Mouse (Mus musculus): Measurements from ENCODE around the gene Qdpr. TPM values are rescaled to one million over a fixed set of nuclear protein-coding genes. Genes with fewer than 3 reads are reported as not detected.
"Not testable (repeated sequence)": the region's sequence is repeated elsewhere in the genome, so short reads cannot be mapped to it uniquely, and the experiment has no call there.

Gene Qdpr
- total RNA-seq, 2 experiments from 2014 or later = 110 to 138 TPM

DNA sequence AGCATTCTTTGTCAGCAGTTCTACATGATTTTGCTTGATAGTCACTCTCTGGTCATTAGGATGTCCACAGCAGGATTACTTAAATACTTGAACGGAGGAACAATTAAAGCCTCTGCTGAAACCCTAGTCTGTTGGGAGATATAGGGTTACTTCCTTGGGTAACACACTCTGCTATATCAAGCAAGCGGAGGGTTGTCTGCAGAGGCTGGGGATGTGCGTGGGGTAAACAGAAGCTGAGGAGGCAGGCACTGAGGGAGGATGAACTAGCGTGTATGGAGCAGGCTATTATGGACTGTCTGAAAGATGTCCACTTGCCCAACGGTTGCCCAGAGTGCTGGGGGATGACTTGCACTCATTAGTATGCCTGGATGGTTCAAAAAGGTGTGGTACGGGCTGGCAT, 3.4 kb upstream of the Qdpr start, which contains the start of gene Clrn2:
Clrn2 (plus strand) TSS at position 301 of the 400 bp plus-strand sequence.
- DNase-seq = no peak

DNA sequence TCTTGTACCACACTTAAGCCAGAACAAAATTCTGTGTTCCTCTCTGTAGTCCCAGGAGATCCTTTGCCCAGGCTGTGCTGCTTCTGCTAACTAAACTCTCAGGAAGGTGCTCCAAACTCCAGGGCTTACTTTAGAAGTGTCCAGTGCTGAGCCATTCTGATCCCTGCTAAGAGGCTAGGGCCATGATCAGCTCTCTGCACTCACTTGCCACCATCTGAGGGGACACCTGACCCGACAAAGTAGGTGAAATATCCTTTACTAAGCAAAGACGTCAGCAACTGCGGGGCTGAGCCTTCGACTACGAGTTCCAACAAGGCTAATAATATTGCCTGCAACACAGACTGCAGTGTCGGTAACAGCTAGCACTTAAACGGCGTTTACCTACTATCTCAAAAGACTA, 830 bp downstream of the Qdpr start:
- DNase-seq = no peak

- DNase-seq = no peak
These were observed 1.4 kb downstream of the Qdpr start for GRCm38 (mm10) chr5:45448676-45449075.

DNA sequence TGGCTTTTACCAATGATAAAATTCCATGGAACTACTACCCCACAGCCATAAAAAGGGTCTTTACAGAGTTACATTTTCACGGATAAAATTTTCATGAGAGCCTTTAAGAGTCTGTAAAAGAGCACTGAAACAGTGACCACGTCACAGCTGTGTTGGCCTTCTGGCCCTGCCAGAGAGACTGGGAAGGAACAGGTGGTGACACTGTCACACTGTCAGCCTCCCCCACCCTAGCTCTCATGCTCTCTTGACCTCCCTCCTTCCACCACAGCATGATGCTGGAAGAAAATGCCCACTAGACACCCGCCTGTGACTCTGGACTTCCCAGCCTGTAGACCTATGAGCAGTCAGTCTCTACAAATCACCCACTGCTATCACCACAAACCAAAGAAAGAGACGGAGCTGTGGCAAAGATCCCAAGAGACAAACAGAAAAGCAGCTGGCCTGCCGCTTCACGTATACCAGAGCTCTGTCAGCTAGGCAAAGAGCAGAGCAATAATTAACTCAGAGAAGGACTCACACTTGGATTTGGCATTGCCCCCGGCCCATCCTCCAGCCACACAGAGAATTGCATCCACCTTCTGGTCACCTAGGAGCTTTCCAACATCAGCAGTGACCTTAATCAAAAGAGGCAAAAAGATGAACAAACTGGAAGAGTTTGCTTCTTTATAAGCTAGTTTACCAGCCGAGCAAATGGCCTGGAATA, 5.8 kb downstream of the Qdpr start:
- DNase-seq = no peak

- DNase-seq = no peak
These were observed 8.3 kb downstream of the Qdpr start for GRCm38 (mm10) chr5:45441745-45442144.

GRCm38 (mm10) chr5:45441124-45441523, 8.9 kb downstream of the Qdpr start:
- peak in 1 of 2 experiments; percentile 40 for DNase-seq

DNA sequence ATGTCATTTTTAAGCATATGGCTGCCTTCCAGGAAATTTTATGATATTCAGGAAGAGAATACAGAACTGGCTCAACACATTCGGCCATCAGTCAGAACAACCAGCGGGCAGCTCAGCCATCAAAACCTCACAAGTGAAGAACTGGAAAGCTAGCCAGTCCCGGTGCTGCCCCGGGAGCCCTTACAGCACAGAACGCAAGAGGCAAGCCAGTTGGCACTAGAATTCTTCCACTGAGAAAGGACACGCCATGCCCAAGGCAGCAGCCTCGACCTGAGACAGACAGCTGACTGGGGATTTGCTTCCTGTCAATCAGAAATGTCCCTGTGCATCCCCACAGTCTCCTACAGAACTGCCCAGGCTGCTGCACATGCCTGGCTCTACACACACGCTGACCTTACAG, 11.7 kb downstream of the Qdpr start:
- DNase-seq = no peak

- DNase-seq = no peak
These were observed 12.2 kb downstream of the Qdpr start for GRCm38 (mm10) chr5:45437826-45438225.

DNA sequence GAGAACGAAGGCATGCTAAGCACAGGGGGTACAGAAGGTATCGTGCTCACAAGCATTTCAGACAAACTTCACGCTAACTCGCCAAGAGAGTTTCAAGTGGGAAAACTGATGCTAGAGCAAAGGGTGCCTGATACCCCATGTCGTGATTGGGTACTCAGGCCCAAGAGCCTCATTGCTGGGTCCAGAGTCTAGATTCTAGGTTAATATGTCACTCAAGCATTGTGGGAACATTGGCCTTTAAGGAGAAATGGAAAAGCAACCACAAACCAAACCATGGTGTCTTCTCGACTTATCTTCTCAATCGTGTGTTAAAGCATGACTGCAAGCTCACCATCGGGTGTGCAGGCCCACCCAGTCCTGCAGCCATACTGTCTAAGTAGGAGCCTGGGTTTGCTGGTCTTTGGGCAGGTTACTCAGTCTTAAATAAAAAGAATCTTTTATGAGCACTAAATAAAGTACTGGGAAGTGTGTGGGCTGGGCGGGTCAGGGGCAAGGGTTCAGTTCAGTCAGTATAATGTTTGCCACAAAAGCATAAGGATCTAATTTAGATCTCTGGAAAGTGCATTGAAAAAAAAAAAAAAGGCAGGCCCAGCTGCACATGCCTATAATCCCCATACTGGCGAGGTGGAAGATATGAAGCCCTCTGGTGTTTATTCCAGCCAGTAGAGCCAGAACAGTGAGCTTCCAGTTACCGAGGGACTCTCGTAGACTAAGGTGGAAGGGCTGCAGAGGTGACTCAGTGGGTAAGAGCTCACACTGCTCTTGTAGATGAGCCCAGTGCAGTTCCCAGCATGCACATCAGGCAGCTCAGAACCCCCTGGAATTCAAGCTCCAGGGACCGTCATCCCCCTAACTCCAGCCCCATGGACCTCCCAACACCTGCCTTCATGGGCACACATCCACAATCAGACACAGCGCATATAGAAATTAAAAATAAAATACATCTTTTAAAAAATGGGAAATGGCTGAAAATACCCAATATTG, 13.8 kb downstream of the Qdpr start:
- no peak for DNase-seq

GRCm38 (mm10) chr5:45427891-45428290, 22.1 kb downstream of the Qdpr start:
- DNase-seq = no peak

DNA sequence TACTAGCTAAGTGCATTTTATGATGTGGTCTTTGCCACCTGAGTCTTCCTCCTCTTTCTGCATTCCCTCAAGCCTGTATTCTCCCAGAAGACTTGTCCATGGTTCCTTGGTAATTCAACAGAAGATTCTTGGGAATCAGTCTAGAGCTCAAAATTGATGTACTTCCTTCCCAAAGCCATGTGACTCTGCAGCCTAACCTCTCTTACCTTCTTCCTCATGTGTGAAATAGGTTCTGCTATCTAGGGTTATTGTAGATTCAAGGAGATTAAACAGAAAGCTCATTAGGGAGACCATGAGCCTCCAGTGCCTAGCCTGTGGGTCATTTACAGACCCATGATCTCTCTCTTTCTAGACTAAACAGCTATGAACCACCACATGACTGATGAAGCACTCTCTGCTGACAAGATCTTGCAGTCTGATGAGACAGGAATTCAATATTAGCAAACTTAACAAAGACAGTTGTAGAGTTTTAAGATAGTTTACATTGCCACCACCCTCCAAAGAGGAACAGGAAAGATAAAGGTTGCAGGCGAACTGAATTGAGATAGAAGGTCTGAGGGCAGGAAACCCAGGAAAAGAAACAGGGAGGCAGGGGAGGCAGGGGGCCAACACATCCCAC, 23.5 kb downstream of the Qdpr start:
- no peak for DNase-seq

- not testable (repeated sequence) for DNase-seq
These were observed 24.3 kb downstream of the Qdpr start for GRCm38 (mm10) chr5:45425771-45426170.

- peak; percentile 56 to 67 for DNase-seq
These were observed 25.8 kb downstream of the Qdpr start for GRCm38 (mm10) chr5:45424021-45424886.

DNA sequence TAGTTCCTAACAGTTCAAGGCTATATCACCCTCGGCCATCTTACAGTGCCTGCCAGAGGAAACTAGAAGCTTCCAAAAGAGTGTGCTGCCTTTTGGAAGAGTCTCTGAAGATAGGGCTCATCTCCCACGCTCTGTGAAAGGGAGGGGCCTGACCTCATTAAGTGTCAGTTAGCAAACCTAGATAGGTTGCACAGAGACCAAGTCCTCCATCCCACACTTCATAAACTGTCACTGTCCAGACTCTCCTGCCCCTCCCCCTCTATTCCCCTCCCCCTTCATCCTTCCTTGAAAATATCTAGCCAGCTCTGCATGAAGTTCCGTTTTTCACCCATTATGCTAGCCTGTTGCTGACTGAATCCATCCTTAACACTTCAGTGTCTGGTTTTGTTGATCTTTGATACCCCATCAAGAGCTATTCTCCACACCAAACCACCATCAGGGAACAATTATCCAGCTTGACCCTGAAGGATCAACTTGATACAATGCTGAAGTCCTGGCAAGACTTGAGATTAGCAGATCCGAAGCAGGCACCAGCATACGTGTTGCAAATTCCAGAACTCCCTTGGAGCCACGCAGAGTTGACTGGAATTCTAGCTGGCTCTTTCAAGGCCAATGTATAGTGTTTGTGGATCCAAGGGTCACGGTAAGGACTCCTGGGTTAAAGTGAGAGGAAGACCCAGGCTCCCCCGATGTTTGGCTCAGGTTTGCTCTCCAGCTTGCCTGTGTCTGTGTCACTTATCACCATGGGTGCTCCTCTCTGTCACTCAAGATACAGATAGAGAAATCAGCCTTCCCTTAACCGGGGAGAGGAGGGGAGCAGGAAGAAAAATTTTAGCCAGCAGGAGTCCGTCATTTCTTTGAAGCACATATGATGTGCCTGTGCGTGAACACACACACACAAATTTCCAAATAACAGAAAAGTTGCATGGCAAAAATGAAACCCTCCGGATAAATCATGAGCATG, 27.9 kb downstream of the Qdpr start:
- DNase-seq = no peak

DNA sequence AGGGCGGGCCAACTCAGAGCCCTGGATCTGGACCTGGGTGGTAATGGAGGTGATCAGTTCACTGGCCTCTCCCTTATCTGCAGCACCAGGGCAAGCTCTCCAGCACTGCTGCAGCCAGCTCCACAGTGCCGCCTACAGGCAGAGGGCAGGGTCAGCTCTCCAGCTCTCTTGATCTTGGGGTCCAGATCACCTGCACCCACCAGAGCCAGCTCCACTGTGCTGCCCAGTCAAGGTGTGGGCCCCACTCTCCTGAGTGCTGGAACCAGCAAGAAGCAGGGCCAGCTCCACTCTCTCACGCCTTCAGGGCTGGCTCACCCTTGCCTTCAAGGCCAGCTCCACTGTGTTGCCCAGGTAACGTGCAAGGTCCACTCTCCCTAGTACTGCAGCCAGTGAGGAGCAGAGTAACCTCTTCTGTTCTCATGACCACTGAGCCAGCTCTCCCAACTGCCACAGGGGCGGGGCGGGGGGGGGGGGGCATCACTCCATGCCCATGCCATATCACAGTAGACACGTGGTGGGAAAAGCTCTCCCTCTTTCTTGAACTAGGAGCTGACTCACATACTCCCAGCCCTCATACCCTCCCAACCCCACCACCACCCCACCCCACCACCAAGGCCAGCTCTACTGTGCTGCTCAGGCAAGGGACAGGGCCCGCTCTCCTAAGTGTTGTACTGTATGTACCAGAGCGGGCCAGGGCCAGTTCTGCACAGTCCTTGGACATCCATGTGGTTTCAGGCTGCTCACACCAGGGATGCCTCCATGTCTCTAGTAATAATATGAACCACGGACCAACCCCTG, 30.0 kb downstream of the Qdpr start:
- peak; percentile 35 to 60 for DNase-seq

DNA sequence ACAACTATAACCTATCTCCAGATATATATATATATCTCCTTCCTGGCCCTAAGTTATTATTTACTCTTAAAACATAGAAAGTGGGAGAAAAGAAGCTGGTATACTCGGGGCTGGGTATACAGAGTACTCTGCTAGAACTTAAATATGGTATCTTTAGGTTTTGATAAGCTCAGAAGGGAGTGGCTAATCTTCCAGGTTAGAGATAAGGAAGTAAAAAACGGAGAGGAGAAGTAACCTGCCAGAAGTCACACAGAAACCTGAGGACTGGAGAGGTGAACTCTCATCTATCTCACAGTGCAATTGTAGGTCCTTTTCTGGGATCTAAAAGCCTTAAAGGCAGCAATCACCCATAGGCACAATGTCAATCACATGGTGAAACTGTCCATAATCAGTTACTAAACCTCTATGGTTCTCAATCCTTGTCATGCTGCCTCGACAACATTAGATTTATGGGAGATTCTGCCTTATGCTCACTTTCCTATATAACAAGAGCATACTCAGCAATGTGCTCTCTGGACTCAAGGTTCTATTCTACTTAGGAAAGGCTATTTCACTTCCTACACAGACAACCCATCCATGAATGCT, 32.1 kb downstream of the Qdpr start:
- no peak for DNase-seq

DNA sequence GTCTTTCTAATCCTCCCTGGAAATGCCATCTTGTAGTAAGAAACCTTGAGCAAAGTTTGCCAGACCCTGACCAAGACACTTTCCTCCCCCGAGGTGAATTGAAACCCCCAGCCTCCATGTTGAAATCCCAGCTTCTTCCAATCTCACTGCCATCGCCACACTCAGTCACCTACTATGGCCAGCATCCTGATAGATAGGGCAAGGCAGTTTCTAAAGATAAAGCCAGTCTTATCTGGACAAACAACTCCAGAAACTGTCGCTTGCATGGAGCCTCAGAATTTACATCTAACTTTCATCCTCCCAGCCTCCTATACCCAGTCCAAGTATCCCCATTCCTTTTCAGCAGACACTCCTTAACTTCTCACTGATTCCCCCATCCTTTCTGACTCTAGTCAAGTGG, 33.6 kb downstream of the Qdpr start:
- DNase-seq = no peak

DNA sequence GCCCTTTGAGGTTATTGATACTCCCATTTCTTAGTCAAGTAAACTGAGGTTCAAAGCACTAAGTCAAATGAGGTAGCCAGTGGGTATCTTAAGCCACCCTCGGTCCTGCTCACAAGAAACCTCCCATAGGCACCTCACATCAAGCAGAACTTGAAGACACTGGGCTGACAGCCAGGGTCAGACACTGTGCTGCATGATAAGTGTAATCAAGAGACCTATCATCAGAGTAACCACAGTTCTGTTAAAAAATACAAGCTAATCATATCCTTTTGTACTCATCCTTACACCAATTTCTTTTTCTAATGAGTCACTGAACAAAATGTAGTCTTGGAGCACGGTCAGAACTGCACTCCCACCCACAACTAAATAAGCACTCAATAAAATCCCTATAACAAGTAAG, 43.9 kb downstream of the Qdpr start:
- DNase-seq = no peak

DNA sequence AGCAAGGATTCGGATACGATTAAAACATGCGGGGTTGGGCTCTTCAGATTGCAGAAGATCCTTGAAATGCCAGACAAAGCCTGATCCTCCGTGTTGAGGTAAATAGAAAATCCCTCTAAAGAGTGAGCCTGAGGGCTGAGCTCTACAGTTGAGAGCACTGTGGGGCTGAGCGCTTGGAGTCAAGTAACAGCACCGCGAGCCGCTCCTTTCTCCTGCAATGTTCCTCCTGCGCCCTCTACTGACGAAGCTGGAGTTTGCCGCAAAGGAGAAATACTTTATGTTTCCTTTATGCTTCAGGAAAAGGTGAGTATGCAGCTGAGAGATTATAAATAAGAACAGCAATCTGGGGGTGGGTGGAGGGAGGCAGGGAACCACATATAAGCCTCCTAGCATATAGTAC, 47.4 kb downstream of the Qdpr start:
- peak; percentile 77 to 79 for DNase-seq
